Comparison of ENCODE assay signal across 13 mouse cellular contexts in the genomic region with DNA sequence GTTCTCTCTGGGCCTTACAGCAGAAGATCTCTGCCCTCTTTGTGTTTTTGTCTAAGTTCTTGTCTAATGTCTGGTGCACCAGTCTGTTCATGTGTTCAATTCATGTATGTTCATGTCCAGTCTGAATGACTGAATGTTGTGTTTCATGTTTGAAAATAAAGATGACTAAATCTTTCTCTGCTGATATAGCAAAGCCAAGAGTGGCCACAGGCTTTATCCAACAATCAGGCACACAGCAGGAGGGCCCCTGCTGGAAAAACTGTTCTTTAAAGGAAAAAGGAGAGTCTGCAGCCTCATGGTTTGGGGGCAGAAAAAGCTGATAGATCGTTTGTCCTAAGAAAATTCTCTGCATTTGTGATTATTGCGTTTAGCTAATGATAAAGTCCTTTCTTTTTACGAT. TPM values are rescaled to one million over a fixed set of nuclear protein-coding genes. Genes with fewer than 3 reads are reported as not detected.
"Had no signal": no experiment of that assay in that cellular context is flagged by ENCODE, and none has a peak within 500 bp of the region (broad histone marks: within the 10 kb centered on the region; RNA-seq: fewer than 3 reads in every experiment).

No protein-coding gene starts in this region.

- H3K36me3 ChIP-seq: limb, embryonic 10.5 days; liver, embryonic 15.5 days had no signal

- DNase-seq: kidney, adult 11 months; kidney, adult 9 months; kidney, postnatal 36 days; lung, adult 2 months; lung, postnatal 36 days; thymus, adult 18-20 months; thymus, postnatal 14 days had no signal

- H3K27ac ChIP-seq: kidney, postnatal 0 days; limb, embryonic 10.5 days; liver, embryonic 15.5 days had no signal

- H3K9ac ChIP-seq: liver, embryonic 15.5 days had no signal

- H3K4me3 ChIP-seq: limb, embryonic 10.5 days; liver, embryonic 15.5 days had no signal

- H3K9me3 ChIP-seq: limb, embryonic 10.5 days; liver, embryonic 15.5 days had no signal

- H3K27me3 ChIP-seq: liver, embryonic 15.5 days had no signal

- ATAC-seq: lung, postnatal 0 days had no signal

- H3K4me1 ChIP-seq: limb, embryonic 10.5 days; liver, embryonic 15.5 days had no signal

- H3K4me2 ChIP-seq: liver, embryonic 11.5 days; liver, embryonic 15.5 days had no signal

RNA-seq across cellular contexts. Expression of a gene that starts 16.2 kb away (rescaled TPM):
- total RNA-seq: megakaryocyte progenitor cell, adult 5-6 weeks had no signal
